13 mouse cellular contexts compared by ENCODE assay signal in the genomic region with DNA sequence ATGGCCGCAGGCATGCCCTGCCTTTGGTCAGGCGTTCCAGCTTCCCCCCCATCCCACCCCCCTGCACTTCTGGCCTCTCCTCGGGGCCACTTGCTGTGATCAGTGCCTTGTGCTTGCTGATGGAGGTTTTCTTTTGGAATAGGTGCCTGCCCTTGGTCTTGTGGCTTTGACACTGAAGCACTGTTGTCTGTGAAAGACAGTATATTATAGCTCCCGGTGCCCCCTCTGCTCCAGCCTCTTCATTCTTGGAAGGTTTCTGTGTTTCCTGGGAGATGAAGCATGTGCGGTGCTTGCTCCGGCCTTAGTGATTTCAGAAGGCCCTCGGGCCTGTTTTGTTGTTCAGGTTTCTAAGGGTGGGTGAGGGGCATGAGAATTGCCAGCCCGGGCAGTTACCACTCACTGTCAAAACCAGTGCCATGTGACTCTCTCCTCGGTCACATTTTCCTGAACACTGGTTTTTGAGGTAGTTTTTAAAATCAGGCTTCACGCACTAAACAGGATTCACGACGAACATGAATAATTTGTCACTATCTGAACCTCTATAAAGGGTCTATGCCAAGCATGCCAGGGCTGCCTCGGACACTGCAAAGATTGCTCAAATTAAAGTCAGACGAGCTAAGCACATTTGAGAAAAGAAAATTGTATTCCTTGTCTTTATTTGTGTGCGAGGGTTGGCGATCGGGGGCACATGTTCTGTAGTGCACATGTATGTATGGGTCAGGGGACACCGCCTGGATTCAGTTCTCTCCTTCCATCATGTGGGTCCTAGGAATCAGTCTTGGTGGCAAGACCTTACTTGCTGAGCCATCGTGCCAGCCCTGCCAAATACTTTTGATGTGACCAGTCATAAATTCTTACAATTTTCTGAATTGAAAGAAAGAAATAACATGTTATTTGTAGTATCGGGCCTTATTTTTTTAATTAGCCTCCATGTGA.
DNase-seq lines count a peak whose midpoint lies in the region; ATAC-seq and TF ChIP-seq lines count a peak whose summit lies in the region.
"Had no signal": no experiment of that assay in that cellular context is flagged by ENCODE, and none has a peak within 500 bp of the region (broad histone marks: within the 10 kb centered on the region; RNA-seq: fewer than 3 reads in every experiment).

No protein-coding gene starts in this region.

- H3K27me3 ChIP-seq in heart, embryonic 13.5 days (replicated peaks): no peaks in the 10 kb centered on the region
- H3K27me3 ChIP-seq in midbrain, embryonic 13.5 days: no peaks in the 10 kb centered on the region
- no peaks in the 10 kb centered on the region for H3K27me3 ChIP-seq in liver, postnatal 0 days (ENCODE audit: insufficient read depth, low read length)
- H3K27me3 ChIP-seq: stomach, embryonic 15.5 days had no signal

- WGBS in heart, embryonic 13.5 days: 71% methylated on average over 20 of the region's 20 CpGs
- whole genome bisulfite sequencing in midbrain, embryonic 13.5 days: 32% methylated on average over 20 of the region's 20 CpGs
- 75% methylated on average over 20 of the region's 20 CpGs for WGBS in liver, postnatal 0 days (ENCODE audit: insufficient replicate concordance)

- H3K9me3 ChIP-seq in heart, embryonic 13.5 days: no peaks in the 10 kb centered on the region
- H3K9me3 ChIP-seq in midbrain, embryonic 13.5 days: no peaks in the 10 kb centered on the region
- no peaks in the 10 kb centered on the region for H3K9me3 ChIP-seq in liver, postnatal 0 days (ENCODE audit: low read length)
- H3K9me3 ChIP-seq: stomach, embryonic 15.5 days had no signal

- H3K9ac ChIP-seq in heart, embryonic 13.5 days: peak overlapping the region; percentile 41; the same call in 1 of the 2 replicates
- H3K9ac ChIP-seq in midbrain, embryonic 13.5 days (replicated peaks): no peak overlapping the region
- H3K9ac ChIP-seq in liver, postnatal 0 days (replicated peaks): no peak overlapping the region
- H3K9ac ChIP-seq: liver, embryonic 14.5 days; stomach, embryonic 15.5 days had no signal

- no peak for TF ChIP-seq EP300 in liver, postnatal 0 days (IDR thresholded peaks at IDR 0.05; ENCODE audit: low read depth)

- DNase-seq in heart, adult 18-20 months: no peak
- DNase-seq in brain, embryonic 14.5 days (ENCODE audit: low read depth): peak; percentile 88
- peak; percentile 30 for DNase-seq in forelimb bud, embryonic 11.5 days (ENCODE audit: low read depth, low spot score)
- DNase-seq in right cerebral cortex, postnatal 36 days (ENCODE audit: low spot score in 2 of 2): no peak
- no peak for DNase-seq in liver, postnatal 0 days
- DNase-seq in cerebellum, adult 18-20 months: no peak
- DNase-seq: adrenal gland, postnatal 14 days; cerebellum, adult 2 months had no signal

- H3K4me2 ChIP-seq in heart, embryonic 13.5 days: no peak overlapping the region
- H3K4me2 ChIP-seq in midbrain, embryonic 13.5 days (replicated peaks): 0 out of 2 replicates have a peak overlapping the region, but pooled peaks have one; percentile 9
- no peak overlapping the region for H3K4me2 ChIP-seq in liver, postnatal 0 days (ENCODE audit: low read depth, low read length)
- H3K4me2 ChIP-seq: stomach, embryonic 15.5 days had no signal

- H3K27ac ChIP-seq in heart, embryonic 13.5 days (replicated peaks): peak overlapping the region; percentile 17; the same call in 1 of the 2 replicates
- H3K27ac ChIP-seq in midbrain, embryonic 13.5 days: peak overlapping the region; percentile 62
- no peak overlapping the region for H3K27ac ChIP-seq in liver, postnatal 0 days (ENCODE audit: low read depth)
- H3K27ac ChIP-seq: liver, embryonic 14.5 days; stomach, embryonic 15.5 days had no signal

- ATAC-seq in heart, embryonic 13.5 days (ENCODE audit: extremely low read depth, insufficient number of reproducible peaks, low FRiP score, low TSS enrichment): no peak
- ATAC-seq in midbrain, embryonic 13.5 days: peak; percentile 83
- ATAC-seq in liver, postnatal 0 days: no peak

- H3K4me3 ChIP-seq in heart, embryonic 13.5 days: no peak overlapping the region
- no peak overlapping the region for H3K4me3 ChIP-seq in midbrain, embryonic 13.5 days (replicated peaks)
- no peak overlapping the region for H3K4me3 ChIP-seq in liver, postnatal 0 days (ENCODE audit: low read depth, low read length)
- H3K4me3 ChIP-seq: erythroblast, embryonic 14.5 days; stomach, embryonic 15.5 days had no signal

- H3K4me1 ChIP-seq in heart, embryonic 13.5 days: peaks cover 52% of the 10 kb centered on the region
- peaks cover 24% of the 10 kb centered on the region for H3K4me1 ChIP-seq in midbrain, embryonic 13.5 days (replicated peaks)
- peaks cover 12% of the 10 kb centered on the region for H3K4me1 ChIP-seq in liver, postnatal 0 days (ENCODE audit: insufficient read depth)

- no peak for TF ChIP-seq POLR2A in brain, embryonic 14.5 days (IDR thresholded peaks at IDR 0.05; ENCODE audit: borderline replicate concordance, extremely low read depth, insufficient read depth, insufficient read length, poor library complexity, severe bottlenecking)

- H3K36me3 ChIP-seq in heart, embryonic 13.5 days: 0 out of 2 replicates have a peak, but pooled peaks cover 5% of the 10 kb centered on the region
- H3K36me3 ChIP-seq in midbrain, embryonic 13.5 days: no peaks in the 10 kb centered on the region
- no peaks in the 10 kb centered on the region for H3K36me3 ChIP-seq in liver, postnatal 0 days (replicated peaks; ENCODE audit: insufficient read depth, low read length)
- H3K36me3 ChIP-seq: stomach, embryonic 15.5 days had no signal

- TF ChIP-seq CTCF in brain, embryonic 14.5 days (IDR thresholded peaks at IDR 0.05; ENCODE audit: borderline replicate concordance, extremely low read depth, insufficient read depth, insufficient read length): no peak
- no peak for TF ChIP-seq CTCF in liver, postnatal 0 days (IDR thresholded peaks at IDR 0.05; ENCODE audit: low read depth)

Comparison
In these comparisons a context has a peak if more than half of its experiments do, and no peak if none do; other contexts are left out.
1. DNase-seq: peak in brain, embryonic 14.5 days (single experiment) and forelimb bud, embryonic 11.5 days (single experiment); none in heart, adult 18-20 months (0 of 2), right cerebral cortex, postnatal 36 days (0 of 2), liver, postnatal 0 days (single experiment) and cerebellum, adult 18-20 months (0 of 2).